Mouse (Mus musculus) forelimb bud, embryonic 11.5 days (tissue): ENCODE data around the gene Emp3.

Experiments used
- DNase-seq: peaks from one replicate; pipeline ENCODE4 v3.0.0-alpha.2; 2012; ENCODE audit warnings: low read depth, low spot score

The Emp3 gene

GRCm38 (mm10) chr7:45870282-45871058 lies 50.7 kb downstream of the Emp3 start:
- DNase-seq = no peak

GRCm38 (mm10) chr7:45869787-45870186 lies 51.4 kb downstream of the Emp3 start:
- no peak for DNase-seq

DNA sequence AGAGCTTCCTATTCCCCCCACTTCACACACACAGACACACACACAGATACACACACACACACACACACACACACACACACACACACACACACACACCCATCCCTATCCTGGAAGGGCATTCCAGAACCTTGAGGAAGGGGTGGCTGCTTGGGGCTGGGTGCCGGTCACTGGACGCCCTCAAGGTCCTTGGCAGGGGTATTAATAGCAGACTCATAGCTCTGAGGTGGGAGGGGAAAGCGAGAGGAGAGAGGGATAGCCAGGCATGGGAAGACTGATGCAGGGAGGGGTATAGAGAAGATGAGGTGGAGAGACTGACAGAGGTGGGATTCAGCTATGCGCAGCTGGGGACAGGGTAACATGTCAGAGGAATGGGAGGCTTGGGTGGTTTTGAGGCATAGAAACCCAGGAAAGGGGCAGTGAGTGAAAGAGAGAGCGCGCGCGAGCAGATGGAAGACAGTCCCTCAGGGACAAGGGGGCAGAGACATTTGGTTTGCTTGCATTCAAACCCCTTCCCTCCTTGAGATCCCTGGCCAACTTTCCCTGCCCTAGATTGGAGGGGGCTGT lies 52.0 kb downstream of the Emp3 start:
- DNase-seq = no peak
